Mouse (Mus musculus) stomach, embryonic 16.5 days (tissue): ENCODE measurements around the gene Ndufb4. TPM values are rescaled to one million over a fixed set of nuclear protein-coding genes. Genes with fewer than 3 reads are reported as not detected.

Experiments
- ATAC-seq: fragments of 200-750 bp; cut with Nextera tagmentation; 2 replicates; pipeline ENCODE4 v1.8.0; 2017; ENCODE audit warnings: moderate number of reproducible peaks, moderate TSS enrichment; ENCODE audit not compliant: insufficient read depth, low FRiP score
- H3K27ac ChIP-seq: fragments of 300-500 bp; sonication (generic); 2 replicates; pipeline ENCODE4 v1.5.1; 2014; ENCODE audit warnings: low read length
- H3K27me3 ChIP-seq: fragments of 300-500 bp; sonication (generic); 2 replicates; pipeline ENCODE4 v1.6.1; 2014; ENCODE audit warnings: low read length, control low read depth, mixed read lengths; ENCODE audit not compliant: control insufficient read depth, insufficient read depth
- H3K36me3 ChIP-seq: fragments of 300-500 bp; sonication (generic); 2 replicates; pipeline ENCODE4 v1.6.1; 2014; ENCODE audit warnings: low read length; ENCODE audit not compliant: control insufficient read depth, insufficient read depth
- H3K4me1 ChIP-seq: fragments of 300-500 bp; sonication (generic); 2 replicates; pipeline ENCODE4 v1.6.1; 2014; ENCODE audit warnings: low read length, control low read depth, mixed read lengths; ENCODE audit not compliant: control insufficient read depth, insufficient read depth
- H3K4me2 ChIP-seq: fragments of 300-500 bp; sonication (generic); 2 replicates; pipeline ENCODE4 v1.6.1; 2014; ENCODE audit warnings: low read depth, low read length, mixed read lengths
- H3K4me3 ChIP-seq: fragments of 300-500 bp; sonication (generic); replicated peaks from 2 replicates; pipeline ENCODE4 v1.5.1; 2014; ENCODE audit warnings: mild to moderate bottlenecking, low read length
- H3K9ac ChIP-seq: fragments of 300-500 bp; sonication (generic); 2 replicates; pipeline ENCODE4 v1.6.1; 2014; ENCODE audit warnings: low read length
- H3K9me3 ChIP-seq: fragments of 300-500 bp; sonication (generic); replicated peaks from 2 replicates; pipeline ENCODE4 v1.6.1; 2016; ENCODE audit warnings: low read length, control low read depth; ENCODE audit not compliant: control insufficient read depth
- WGBS: fragments of 180-500 bp; shearing (Covaris S2); extraction: QIAGEN DNeasy Blood & Tissue Kit; methylation state at CpG from one replicate; pipeline ENCODE4 v1.1.7; 2014; 5-methylcytosine and 5-hydroxymethylcytosine counted together
- polyA plus RNA-seq: library from polyadenylated mRNA; unstranded; fragments of >200 nt; fragmentation: Nextera tagmentation; extraction: Ambion mirVana; gene quantifications from 2 replicates; pipeline ENCODE4 v1.2.1, GENCODE M21; 2015

Ndufb4 gene
- polyA plus RNA-seq, 1 experiment from 2014 or later = 64.0 TPM

DNA sequence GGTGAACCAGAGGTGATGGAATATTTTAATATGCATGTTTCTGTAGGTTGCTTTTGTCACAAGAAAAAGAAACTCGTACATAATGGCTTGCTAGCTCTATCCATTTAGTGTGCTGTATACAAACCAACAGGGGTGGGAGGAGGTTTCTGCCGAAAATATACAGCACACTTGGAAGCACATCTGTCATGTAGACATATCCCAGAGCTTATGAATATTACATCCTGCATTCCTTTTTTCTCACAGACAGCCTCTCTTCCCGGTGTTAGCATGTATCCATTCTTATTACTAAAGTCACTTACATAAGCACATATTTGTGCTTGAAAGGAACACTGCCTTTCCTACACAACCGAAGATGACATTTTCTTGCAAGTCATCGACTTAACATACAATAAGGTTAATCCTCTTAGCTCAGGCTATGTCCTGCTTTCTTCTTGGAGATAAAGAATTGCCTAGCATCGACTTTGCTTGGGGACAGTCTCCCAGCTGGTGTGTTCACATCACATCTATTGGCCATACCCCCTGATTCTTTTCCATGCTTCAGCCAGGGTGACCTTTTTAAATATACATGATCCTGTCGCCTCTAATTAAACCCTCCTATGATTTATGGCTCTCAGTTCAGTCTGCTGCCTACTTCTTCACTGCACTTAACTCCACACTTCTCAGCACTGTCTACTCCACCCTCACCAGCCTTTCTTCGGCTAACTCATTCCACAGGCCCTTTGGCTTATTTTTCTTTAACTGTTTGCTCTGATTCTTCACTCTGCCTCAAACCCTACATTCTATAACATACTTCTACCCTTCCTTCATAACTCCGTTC is 9.6 kb upstream of the Ndufb4 start:
- Histone ChIP-seq H3K4me1 (no peaks in the 10 kb centered on the region), H3K9ac (no peak overlapping the region), H3K36me3 (no peaks in the 10 kb centered on the region), H3K27ac (no peak overlapping the region), H3K4me2 (no peak overlapping the region), H3K9me3 (no peaks in the 10 kb centered on the region), H3K4me3 (no peak overlapping the region), H3K27me3 (no peaks in the 10 kb centered on the region)
- WGBS = 44% methylated on average over 9 of the region's 9 CpGs
- no peak for ATAC-seq

DNA sequence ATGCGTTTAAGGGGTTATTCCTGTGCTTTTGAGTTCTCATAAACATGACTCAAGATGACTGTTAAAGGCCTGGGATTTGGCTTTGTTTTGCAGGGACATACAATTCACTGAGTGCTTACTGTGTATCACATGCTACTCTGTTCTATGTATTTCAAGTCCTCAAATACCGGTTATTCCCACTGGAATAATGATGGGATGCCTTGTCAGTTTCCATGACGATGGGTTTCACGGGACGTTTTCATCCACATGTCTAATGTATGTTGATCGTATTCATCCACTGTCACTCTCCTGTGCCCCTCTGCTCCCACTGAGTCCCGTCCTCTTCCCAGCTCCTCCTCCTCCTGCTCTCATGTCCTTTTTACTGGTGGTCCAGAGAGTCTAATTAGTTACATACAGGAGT is 2.5 kb upstream of the Ndufb4 start:
- Histone ChIP-seq H3K36me3 (no peaks in the 10 kb centered on the region), H3K4me2 (no peak overlapping the region), H3K9ac (no peak overlapping the region), H3K9me3 (no peaks in the 10 kb centered on the region), H3K27me3 (no peaks in the 10 kb centered on the region), H3K27ac (no peak overlapping the region), H3K4me1 (peaks cover 17% of the 10 kb centered on the region), H3K4me3 (no peak overlapping the region)
- WGBS = 77% methylated on average over 7 of the region's 7 CpGs
- no peak for ATAC-seq

DNA sequence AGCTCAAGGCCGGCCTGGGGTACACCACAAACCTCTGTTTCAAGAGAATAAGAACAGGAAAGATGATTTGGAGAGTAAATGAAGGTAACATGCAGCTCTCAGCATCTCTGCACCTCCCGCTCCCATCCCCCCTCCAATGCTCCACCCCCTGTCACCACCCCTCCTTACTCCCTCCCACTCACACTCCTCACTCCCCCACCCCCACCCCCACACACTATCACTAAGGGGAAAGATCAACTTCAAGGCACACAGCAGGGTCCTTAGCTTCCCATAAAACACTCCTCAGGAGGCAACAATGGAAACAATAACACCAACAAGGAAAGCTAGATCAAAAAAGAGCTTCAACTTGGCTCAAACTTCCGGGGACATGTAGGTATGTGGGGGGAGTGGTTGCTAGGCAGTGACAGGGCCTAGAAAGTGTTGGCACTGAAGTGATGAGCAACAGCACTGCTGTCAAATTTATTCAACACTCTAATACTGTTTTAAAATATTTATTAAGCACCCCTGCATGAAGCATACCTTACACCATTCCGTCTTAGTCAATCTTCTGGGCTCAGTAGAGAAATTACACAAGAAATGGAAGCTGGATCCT is 1.6 kb upstream of the Ndufb4 start:
- Histone ChIP-seq H3K4me3 (no peak overlapping the region), H3K27ac (no peak overlapping the region), H3K27me3 (no peaks in the 10 kb centered on the region), H3K4me2 (no peak overlapping the region), H3K9me3 (no peaks in the 10 kb centered on the region), H3K4me1 (peaks cover 17% of the 10 kb centered on the region), H3K9ac (no peak overlapping the region), H3K36me3 (no peaks in the 10 kb centered on the region)
- WGBS = 32% methylated on average over 4 of the region's 4 CpGs
- ATAC-seq = no peak

DNA sequence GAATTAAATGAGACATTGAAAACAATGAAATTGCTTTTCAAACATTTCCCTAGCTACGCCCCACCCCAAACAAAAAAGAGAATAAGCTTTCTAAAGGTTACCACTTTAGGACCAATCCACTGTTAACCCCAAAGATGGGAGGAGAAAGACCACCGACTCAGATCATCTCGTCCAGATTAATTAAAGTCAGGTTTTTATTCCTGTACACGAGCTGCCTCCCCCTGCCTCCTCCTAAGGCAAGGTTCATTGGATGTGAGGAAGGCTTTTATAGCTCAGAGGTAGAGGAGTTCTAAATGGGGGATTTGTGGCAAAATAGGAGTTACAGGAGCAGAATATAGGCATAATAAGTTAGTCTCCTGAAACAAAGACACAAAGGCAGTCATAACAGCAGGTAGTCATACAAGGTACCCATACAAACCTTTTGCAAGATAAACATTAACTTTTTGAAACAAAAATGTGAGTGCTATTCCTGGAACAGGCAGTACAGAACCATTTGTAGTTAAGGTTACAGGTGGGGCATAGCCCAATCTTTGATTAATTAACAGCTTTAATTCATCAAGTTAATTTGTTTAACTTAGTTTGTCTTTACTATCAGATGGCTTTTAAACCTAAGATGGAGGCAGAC is 690 bp upstream of the Ndufb4 start:
- WGBS = 59% methylated on average over 4 of the region's 4 CpGs
- peak overlapping the region; percentile 35 for H3K4me3 ChIP-seq
- no peak for ATAC-seq
- no peaks in the 10 kb centered on the region for H3K9me3 ChIP-seq
- no peaks in the 10 kb centered on the region for H3K27me3 ChIP-seq
- H3K27ac ChIP-seq = peak overlapping the region; percentile 89
- H3K36me3 ChIP-seq = no peaks in the 10 kb centered on the region
- peak overlapping the region; percentile 58 for H3K4me2 ChIP-seq
- H3K4me1 ChIP-seq = peaks cover 17% of the 10 kb centered on the region
- H3K9ac ChIP-seq = no peak overlapping the region

DNA sequence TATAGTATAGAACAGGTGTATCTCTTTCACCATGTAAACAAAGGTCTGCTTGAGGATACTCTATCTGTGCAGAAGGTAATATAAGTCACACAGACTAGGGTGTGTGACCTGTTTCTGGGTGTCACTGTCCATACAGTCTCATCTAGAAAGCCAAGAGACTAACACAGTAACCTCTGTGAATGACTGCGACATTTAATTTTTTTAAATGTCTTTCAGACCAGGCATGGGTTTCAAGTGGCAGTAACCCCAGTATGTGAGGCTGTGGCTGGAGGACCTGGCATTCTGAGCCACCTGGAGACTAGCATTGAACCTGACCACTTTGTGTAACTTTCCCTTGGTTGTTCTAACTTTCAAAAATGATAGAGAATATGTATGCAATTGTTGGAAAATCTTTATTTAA is 1.2 kb downstream of the Ndufb4 start:
- Histone ChIP-seq H3K4me1 (peaks cover 17% of the 10 kb centered on the region), H3K27ac (no peak overlapping the region), H3K36me3 (peaks cover 1% of the 10 kb centered on the region; the same call in 1 of the 2 replicates), H3K9me3 (no peaks in the 10 kb centered on the region), H3K4me2 (peak overlapping the region; percentile 73), H3K27me3 (no peaks in the 10 kb centered on the region), H3K4me3 (peak overlapping the region; percentile 64), H3K9ac (no peak overlapping the region)
- WGBS = 79% methylated on average over 1 of the region's 1 CpGs
- no peak for ATAC-seq

DNA sequence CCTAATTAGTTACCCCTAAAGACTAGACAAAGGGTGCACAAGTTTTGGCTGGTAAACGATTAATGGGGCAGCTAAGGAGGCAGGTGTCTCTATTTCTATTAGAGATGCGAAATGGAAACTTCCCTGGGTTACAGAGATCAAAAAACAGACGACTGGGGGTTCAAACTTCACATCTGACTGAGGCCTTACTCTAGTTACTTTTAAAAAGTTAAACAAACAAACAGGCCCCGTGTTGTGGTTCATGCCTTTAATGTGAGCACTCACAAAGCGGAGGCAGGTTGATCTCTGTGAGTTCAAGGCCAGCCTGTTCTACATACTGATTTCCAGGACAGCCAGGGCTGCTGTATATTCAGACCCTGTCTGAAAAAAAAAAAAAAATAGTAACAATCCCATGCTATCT is 1.6 kb downstream of the Ndufb4 start:
- Histone ChIP-seq H3K4me2 (peak overlapping the region; percentile 73), H3K4me3 (peak overlapping the region; percentile 64; the same call in 1 of the 2 replicates), H3K27ac (no peak overlapping the region), H3K36me3 (peaks cover 5% of the 10 kb centered on the region; the same call in 1 of the 2 replicates), H3K4me1 (peaks cover 17% of the 10 kb centered on the region), H3K9ac (no peak overlapping the region), H3K27me3 (no peaks in the 10 kb centered on the region), H3K9me3 (no peaks in the 10 kb centered on the region)
- WGBS = 76% methylated on average over 5 of the region's 5 CpGs
- ATAC-seq = no peak

DNA sequence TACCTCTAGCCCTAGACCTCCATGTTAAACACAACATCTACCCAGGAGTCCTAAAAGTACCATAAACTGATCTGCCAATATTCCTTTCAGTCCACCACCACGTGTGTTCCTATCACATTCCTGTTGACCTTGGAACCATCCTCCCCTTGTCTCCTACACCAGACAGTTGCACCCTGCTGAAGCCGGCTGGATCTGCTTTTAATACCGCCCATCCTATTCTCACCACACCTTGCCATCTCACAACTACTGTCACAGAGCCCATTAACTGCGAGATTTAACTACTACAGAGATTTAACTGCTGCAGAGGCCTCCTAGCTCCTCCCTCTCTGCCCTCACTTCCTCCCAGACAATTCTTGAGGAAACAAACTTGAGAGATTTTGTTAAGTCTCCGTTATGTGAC is 2.8 kb downstream of the Ndufb4 start:
- H3K36me3 ChIP-seq = peaks cover 14% of the 10 kb centered on the region
- H3K4me3 ChIP-seq = no peak overlapping the region
- WGBS = 87% methylated on average over 5 of the region's 5 CpGs
- H3K4me1 ChIP-seq = peaks cover 17% of the 10 kb centered on the region
- no peak overlapping the region for H3K4me2 ChIP-seq
- H3K27me3 ChIP-seq = no peaks in the 10 kb centered on the region
- no peak for ATAC-seq
- H3K9me3 ChIP-seq = no peaks in the 10 kb centered on the region
- no peak overlapping the region for H3K9ac ChIP-seq
- no peak overlapping the region for H3K27ac ChIP-seq

DNA sequence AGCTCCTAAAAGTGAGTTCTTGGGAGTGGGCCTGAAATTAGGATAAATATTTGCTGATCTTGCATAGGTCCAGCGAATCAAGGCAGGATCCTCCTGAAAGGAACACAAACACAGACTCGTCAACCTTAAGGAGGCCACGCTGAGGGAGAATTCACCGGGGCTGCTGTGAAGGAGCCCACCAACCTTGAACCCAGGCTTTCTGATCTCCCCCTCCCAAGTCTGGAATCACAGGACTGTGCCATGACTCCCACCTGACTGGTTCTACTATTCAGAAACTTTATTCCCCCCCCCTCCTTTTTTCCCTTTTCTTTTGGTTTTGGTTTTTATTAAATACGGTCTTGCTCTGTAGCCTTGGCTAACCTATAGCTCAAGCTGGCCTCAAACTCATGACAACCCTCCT is 5.2 kb downstream of the Ndufb4 start:
- no peak for ATAC-seq
- no peaks in the 10 kb centered on the region for H3K9me3 ChIP-seq
- no peak overlapping the region for H3K4me3 ChIP-seq
- no peaks in the 10 kb centered on the region for H3K27me3 ChIP-seq
- H3K27ac ChIP-seq = no peak overlapping the region
- 66% methylated on average over 5 of the region's 5 CpGs for WGBS
- H3K9ac ChIP-seq = no peak overlapping the region
- H3K4me1 ChIP-seq = peaks cover 12% of the 10 kb centered on the region
- no peak overlapping the region for H3K4me2 ChIP-seq
- H3K36me3 ChIP-seq = peaks cover 19% of the 10 kb centered on the region

DNA sequence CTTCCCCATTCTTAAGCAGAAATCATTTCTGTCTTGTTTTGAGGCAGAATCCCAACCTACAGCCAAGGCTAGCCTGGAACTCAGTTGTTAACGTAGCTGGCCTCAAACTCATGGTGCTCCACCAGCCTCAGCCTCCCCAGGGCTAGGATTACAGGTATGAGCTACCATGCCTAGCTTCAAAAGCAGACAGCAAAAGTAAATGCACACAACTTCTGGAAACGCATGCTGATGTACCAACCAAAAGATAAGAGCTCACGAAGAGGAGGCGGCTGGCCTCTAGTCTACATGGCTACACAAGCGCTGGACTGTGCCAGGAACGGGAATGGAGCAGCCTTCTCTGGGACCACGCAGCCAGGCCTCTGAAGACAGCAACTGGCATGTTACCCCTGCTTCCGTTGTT is 6.3 kb downstream of the Ndufb4 start:
- H3K4me1 ChIP-seq = peaks cover 9% of the 10 kb centered on the region
- H3K4me2 ChIP-seq = no peak overlapping the region
- H3K9me3 ChIP-seq = no peaks in the 10 kb centered on the region
- no peak for ATAC-seq
- H3K4me3 ChIP-seq = no peak overlapping the region
- 90% methylated on average over 8 of the region's 8 CpGs for WGBS
- H3K9ac ChIP-seq = no peak overlapping the region
- peaks cover 19% of the 10 kb centered on the region for H3K36me3 ChIP-seq
- no peak overlapping the region for H3K27ac ChIP-seq
- H3K27me3 ChIP-seq = no peaks in the 10 kb centered on the region
